Comparison of ENCODE assay signal across 9 mouse cellular contexts in genomic region chr13:70545261-70545660, GRCm38 (mm10).
DNase-seq lines count a peak whose midpoint lies in the region; ATAC-seq and TF ChIP-seq lines count a peak whose summit lies in the region.
"Had no signal": no experiment of that assay in that cellular context is flagged by ENCODE, and none has a peak within 500 bp of the region (broad histone marks: within the 10 kb centered on the region; RNA-seq: fewer than 3 reads in every experiment).

No protein-coding gene starts in this region.

- no peak overlapping the region for H3K9ac ChIP-seq in kidney, embryonic 15.5 days
- H3K9ac ChIP-seq in embryonic facial prominence, embryonic 14.5 days (ENCODE audit: low read depth, low read length) = no peak overlapping the region
- H3K9ac ChIP-seq: embryonic facial prominence, embryonic 13.5 days had no signal

- 0 out of 2 replicates have a peak, but pooled peaks have one; percentile 49 for ATAC-seq in kidney, embryonic 15.5 days (replicated peaks; ENCODE audit: low FRiP score)
- no peak for ATAC-seq in embryonic facial prominence, embryonic 14.5 days (ENCODE audit: low read depth)
- ATAC-seq in monocyte, adult 5-6 weeks (replicated peaks; ENCODE audit: insufficient number of reproducible peaks, low FRiP score, low TSS enrichment, poor library complexity, severe bottlenecking) = no peak

- WGBS in kidney, embryonic 15.5 days = 5% methylated on average over 1 of the region's 1 CpGs
- WGBS in embryonic facial prominence, embryonic 14.5 days = 6% methylated on average over 1 of the region's 1 CpGs

- no peak overlapping the region for H3K4me2 ChIP-seq in kidney, embryonic 15.5 days
- H3K4me2 ChIP-seq in embryonic facial prominence, embryonic 14.5 days (ENCODE audit: low read depth, low read length) = no peak overlapping the region
- H3K4me2 ChIP-seq: embryonic facial prominence, embryonic 13.5 days had no signal

- H3K27me3 ChIP-seq in kidney, embryonic 15.5 days = no peaks in the 10 kb centered on the region
- no peaks in the 10 kb centered on the region for H3K27me3 ChIP-seq in E14TG2a.4 (ENCODE audit: insufficient read depth, low read length)
- H3K27me3 ChIP-seq in embryonic facial prominence, embryonic 14.5 days (replicated peaks; ENCODE audit: control insufficient read depth, insufficient read depth, low read length) = no peaks in the 10 kb centered on the region
- H3K27me3 ChIP-seq: embryonic facial prominence, embryonic 13.5 days had no signal

- no peaks in the 10 kb centered on the region for H3K36me3 ChIP-seq in kidney, embryonic 15.5 days
- no peaks in the 10 kb centered on the region for H3K36me3 ChIP-seq in E14TG2a.4 (ENCODE audit: insufficient read depth, low read length)
- no peaks in the 10 kb centered on the region for H3K36me3 ChIP-seq in embryonic facial prominence, embryonic 14.5 days (ENCODE audit: control insufficient read depth, insufficient read depth, low read length)
- H3K36me3 ChIP-seq: embryonic facial prominence, embryonic 13.5 days had no signal

- no peak overlapping the region for H3K4me3 ChIP-seq in kidney, embryonic 15.5 days (replicated peaks)
- H3K4me3 ChIP-seq in E14TG2a.4 (replicated peaks; ENCODE audit: low read length) = no peak overlapping the region
- H3K4me3 ChIP-seq in embryonic facial prominence, embryonic 14.5 days (ENCODE audit: low read depth, low read length) = no peak overlapping the region
- H3K4me3 ChIP-seq: embryonic facial prominence, embryonic 13.5 days had no signal

- no peak overlapping the region for H3K27ac ChIP-seq in kidney, embryonic 15.5 days
- no peak overlapping the region for H3K27ac ChIP-seq in embryonic facial prominence, embryonic 14.5 days (replicated peaks; ENCODE audit: low read depth, low read length)
- H3K27ac ChIP-seq: embryonic facial prominence, embryonic 13.5 days had no signal

- H3K4me1 ChIP-seq in kidney, embryonic 15.5 days = 0 out of 2 replicates have a peak, but pooled peaks cover 2% of the 10 kb centered on the region
- no peaks in the 10 kb centered on the region for H3K4me1 ChIP-seq in E14TG2a.4 (replicated peaks; ENCODE audit: low read depth, low read length)
- no peaks in the 10 kb centered on the region for H3K4me1 ChIP-seq in embryonic facial prominence, embryonic 14.5 days (ENCODE audit: control insufficient read depth, insufficient read depth, low read length)
- H3K4me1 ChIP-seq: embryonic facial prominence, embryonic 13.5 days had no signal

- no peaks in the 10 kb centered on the region for H3K9me3 ChIP-seq in kidney, embryonic 15.5 days (replicated peaks)
- no peaks in the 10 kb centered on the region; the same call in 1 of the 2 replicates for H3K9me3 ChIP-seq in E14TG2a.4 (ENCODE audit: low read length)
- H3K9me3 ChIP-seq in embryonic facial prominence, embryonic 14.5 days (ENCODE audit: control insufficient read depth, low read length) = no peaks in the 10 kb centered on the region
- H3K9me3 ChIP-seq: embryonic facial prominence, embryonic 13.5 days had no signal

- peak; percentile 4 for DNase-seq in adrenal gland, adult 2 months
- DNase-seq in adrenal gland, adult 8-10 months = no peak
- no peak for DNase-seq in kidney, postnatal 25 days
- DNase-seq in embryonic facial prominence, embryonic 14.5 days (ENCODE audit: low spot score) = peak; percentile 28
- no peak for DNase-seq in layer of hippocampus, postnatal 36 days

- TF ChIP-seq CTCF in E14TG2a.4 (conservative IDR thresholded peaks at IDR 0.05; ENCODE audit: low read length) = peak; percentile 47

Comparison
In these comparisons a context has a peak if more than half of its experiments do, and no peak if none do; other contexts are left out.
1. DNase-seq: peak in adrenal gland, adult 2 months (single experiment) and embryonic facial prominence, embryonic 14.5 days (single experiment); none in adrenal gland, adult 8-10 months (single experiment), kidney, postnatal 25 days (0 of 2) and layer of hippocampus, postnatal 36 days (0 of 2).